Mouse (Mus musculus) heart, embryonic 13.5 days (tissue): ENCODE measurements at regions not wholly inside any gene's neighbourhood (a gene's known extent, or its start where the extent isn't known, plus 50 kb on each side); places are given as distances from the start of the nearest gene placed in this dataset.

Experiments
- ATAC-seq: fragments of 200-750 bp; cut with Nextera tagmentation; 2 replicates; pipeline ENCODE4 v1.8.0; 2017; ENCODE audit warnings: moderate TSS enrichment; ENCODE audit not compliant: insufficient number of reproducible peaks, low FRiP score, low TSS enrichment; ENCODE audit errors: extremely low read depth
- H3K27ac ChIP-seq: fragments of 300-500 bp; sonication (generic); replicated peaks from 2 replicates; pipeline ENCODE4 v1.5.1; 2015; ENCODE audit warnings: moderate library complexity, mild to moderate bottlenecking, inconsistent platforms
- H3K27me3 ChIP-seq: fragments of 300-500 bp; sonication (generic); replicated peaks from 2 replicates; pipeline ENCODE4 v1.6.1; 2015; ENCODE audit warnings: mild to moderate bottlenecking, inconsistent platforms
- H3K36me3 ChIP-seq: fragments of 300-500 bp; sonication (generic); 2 replicates; pipeline ENCODE4 v1.6.1; 2015; ENCODE audit warnings: mild to moderate bottlenecking, inconsistent platforms
- H3K4me1 ChIP-seq: fragments of 300-500 bp; sonication (generic); 2 replicates; pipeline ENCODE4 v1.6.1; 2015; ENCODE audit warnings: inconsistent platforms
- H3K4me2 ChIP-seq: fragments of 300-500 bp; sonication (generic); 2 replicates; pipeline ENCODE4 v1.6.1; 2015; ENCODE audit warnings: inconsistent platforms, mild to moderate bottlenecking, moderate library complexity
- H3K4me3 ChIP-seq: fragments of 300-500 bp; sonication (generic); 2 replicates; pipeline ENCODE4 v1.5.1; 2015; ENCODE audit warnings: moderate library complexity, mild to moderate bottlenecking, inconsistent platforms
- H3K9ac ChIP-seq: fragments of 300-500 bp; sonication (generic); 2 replicates; pipeline ENCODE4 v1.6.1; 2015; ENCODE audit warnings: inconsistent platforms, mild to moderate bottlenecking, moderate library complexity
- H3K9me3 ChIP-seq: fragments of 300-500 bp; sonication (generic); 2 replicates; pipeline ENCODE4 v1.6.1; 2016; ENCODE audit warnings: inconsistent platforms
- WGBS: fragments of 180-500 bp; shearing (Covaris S2); methylation state at CpG from one replicate; pipeline ENCODE4 v1.1.7; 2015; ENCODE audit warnings: mixed read lengths; 5-methylcytosine and 5-hydroxymethylcytosine counted together

DNA sequence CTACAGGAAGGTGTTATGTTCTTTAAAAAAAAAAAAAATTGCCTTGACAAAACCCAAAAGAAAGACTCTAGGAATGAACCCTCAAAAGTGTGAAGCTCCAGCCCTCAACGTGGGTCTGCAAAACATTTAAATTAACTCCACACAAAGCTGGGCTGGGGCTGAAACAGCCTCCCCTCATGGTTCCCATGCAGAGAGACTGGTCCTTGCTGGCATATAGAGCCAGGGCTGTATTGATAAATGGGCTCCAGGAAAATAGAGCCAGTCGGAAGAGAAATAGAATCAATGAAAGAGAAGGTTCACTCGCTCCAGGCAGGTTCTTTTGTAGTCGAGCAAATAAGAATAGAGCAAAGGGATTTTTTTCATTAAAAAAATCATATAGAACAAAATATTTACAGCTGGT lies 63.3 kb upstream of the Cul1 start:
- no peak for ATAC-seq
- H3K27ac ChIP-seq: no peak overlapping the region
- H3K9me3 ChIP-seq: no peaks in the 10 kb centered on the region
- no peaks in the 10 kb centered on the region for H3K27me3 ChIP-seq
- no peak overlapping the region for H3K4me3 ChIP-seq
- 58% methylated on average over 4 of the region's 4 CpGs for WGBS
- H3K36me3 ChIP-seq: no peaks in the 10 kb centered on the region
- no peak overlapping the region for H3K4me2 ChIP-seq
- H3K9ac ChIP-seq: no peak overlapping the region
- no peaks in the 10 kb centered on the region for H3K4me1 ChIP-seq

DNA sequence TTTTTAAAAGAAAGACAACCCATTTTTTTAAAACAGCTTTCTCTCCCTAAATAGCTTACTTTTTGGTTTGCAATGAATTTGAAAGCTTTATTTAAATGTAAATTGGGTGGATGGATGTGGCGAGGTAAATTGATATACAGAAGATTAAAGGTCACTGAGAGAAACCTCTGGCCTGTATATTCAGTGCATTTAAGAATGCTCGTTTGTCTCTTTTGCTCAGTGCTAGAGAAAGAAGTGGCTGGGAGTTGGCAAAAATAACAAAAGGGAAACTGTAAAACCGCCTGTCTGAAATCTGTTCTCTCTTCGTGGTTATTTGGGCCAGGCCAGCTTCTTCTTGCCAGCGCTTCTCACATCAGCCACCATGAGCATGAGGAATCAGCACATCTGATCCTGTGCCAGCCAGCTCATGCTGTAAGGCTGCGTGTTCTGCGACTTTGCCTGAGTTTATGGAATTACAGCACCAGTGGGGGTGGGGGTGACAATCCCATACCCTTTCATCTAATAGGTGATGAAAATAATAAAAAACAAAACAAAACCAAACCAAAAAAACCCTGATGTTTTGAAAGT lies 62.7 kb upstream of the Cul1 start:
- no peaks in the 10 kb centered on the region for H3K36me3 ChIP-seq
- no peak overlapping the region for H3K9ac ChIP-seq
- 57% methylated on average over 7 of the region's 7 CpGs for WGBS
- no peaks in the 10 kb centered on the region for H3K9me3 ChIP-seq
- no peak overlapping the region for H3K4me2 ChIP-seq
- ATAC-seq: no peak
- H3K4me1 ChIP-seq: no peaks in the 10 kb centered on the region
- no peaks in the 10 kb centered on the region for H3K27me3 ChIP-seq
- no peak overlapping the region for H3K4me3 ChIP-seq
- H3K27ac ChIP-seq: no peak overlapping the region

DNA sequence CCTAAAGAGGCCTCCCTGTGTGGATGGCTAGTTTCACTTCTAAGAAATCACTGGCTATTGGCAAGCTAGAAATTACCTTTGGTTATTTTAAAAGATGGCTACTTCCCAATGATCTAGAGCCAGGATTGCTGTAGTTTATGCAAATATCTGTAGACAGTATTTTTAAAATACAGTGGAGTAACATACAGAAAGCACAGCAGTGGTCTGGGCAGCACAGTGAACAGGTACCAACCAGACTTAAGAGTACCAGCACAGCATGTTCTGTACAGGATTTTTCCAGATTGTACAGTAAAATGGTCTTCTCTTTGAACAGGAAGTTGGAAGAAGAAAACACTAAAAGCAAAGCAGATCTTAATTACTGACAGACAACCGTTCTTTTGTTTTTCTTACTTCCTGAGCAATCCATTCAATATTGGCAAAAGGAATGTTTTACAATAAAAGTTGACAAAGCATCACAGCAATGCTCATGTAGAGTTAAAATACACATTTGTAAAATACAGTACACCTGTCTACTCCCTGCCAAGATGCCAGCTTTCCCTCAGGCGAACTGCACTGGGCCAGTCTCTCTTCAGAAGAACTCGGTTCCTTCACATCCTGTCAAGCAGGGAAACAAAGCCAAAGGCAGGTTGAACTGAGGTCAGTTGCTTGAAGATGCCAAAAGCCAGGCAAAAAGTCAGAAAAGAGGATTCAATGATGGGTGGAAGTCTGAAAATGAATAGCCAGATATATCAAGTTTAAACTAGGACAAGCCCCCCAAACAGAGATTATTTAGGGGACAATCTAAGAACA lies 62.0 kb upstream of the Cul1 start:
- no peaks in the 10 kb centered on the region for H3K4me1 ChIP-seq
- H3K4me3 ChIP-seq: no peak overlapping the region
- no peak overlapping the region for H3K27ac ChIP-seq
- H3K9me3 ChIP-seq: no peaks in the 10 kb centered on the region
- 54% methylated on average over 3 of the region's 3 CpGs for WGBS
- no peak overlapping the region for H3K9ac ChIP-seq
- no peaks in the 10 kb centered on the region for H3K27me3 ChIP-seq
- no peak for ATAC-seq
- H3K36me3 ChIP-seq: no peaks in the 10 kb centered on the region
- H3K4me2 ChIP-seq: no peak overlapping the region

DNA sequence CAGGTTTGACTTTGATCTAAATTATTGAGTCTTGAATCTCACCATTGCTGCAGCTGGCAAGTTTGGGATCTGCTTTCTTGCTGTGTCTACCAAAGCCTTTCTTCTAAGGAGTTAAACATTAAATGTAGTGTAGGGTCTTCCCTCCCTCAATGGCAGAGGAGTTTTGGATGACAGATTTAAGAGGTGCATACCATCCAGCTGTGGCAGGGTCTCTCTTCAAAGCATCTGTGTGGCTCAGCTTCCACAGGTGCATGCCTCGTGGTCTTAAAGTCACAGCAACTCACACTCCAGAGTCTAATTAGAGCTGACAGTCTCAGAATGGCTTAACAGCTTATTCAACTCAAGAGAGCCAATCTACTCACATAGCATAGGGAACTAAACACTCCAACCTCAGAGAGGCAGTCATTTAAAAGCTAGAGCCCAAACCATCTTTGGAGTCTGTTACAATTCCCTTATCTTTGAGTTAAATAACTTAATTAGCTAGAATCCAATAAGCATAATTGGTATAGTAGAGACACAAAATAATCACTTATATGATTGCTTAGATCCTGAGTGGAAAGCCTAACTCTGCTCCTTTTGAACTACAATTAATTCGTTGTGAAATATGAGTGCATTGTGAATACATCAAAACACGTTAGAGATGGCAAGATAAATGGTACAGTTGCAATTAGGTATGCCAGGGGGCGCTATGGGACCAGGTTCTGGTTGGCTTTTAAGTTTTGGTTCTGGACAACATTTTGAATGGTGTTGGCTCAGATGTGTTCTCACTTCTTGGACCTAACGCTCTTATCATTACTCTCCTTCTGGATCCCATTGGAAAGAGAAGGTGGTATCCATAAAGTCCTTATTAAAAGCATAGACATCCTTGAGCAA lies 57.5 kb upstream of the Cul1 start:
- ATAC-seq: no peak
- Histone ChIP-seq H3K4me1 (no peaks in the 10 kb centered on the region), H3K36me3 (no peaks in the 10 kb centered on the region), H3K27me3 (no peaks in the 10 kb centered on the region), H3K27ac (no peak overlapping the region), H3K4me2 (no peak overlapping the region), H3K4me3 (no peak overlapping the region), H3K9ac (no peak overlapping the region), H3K9me3 (no peaks in the 10 kb centered on the region)
- WGBS: 44% methylated on average over 5 of the region's 5 CpGs
